Mouse (Mus musculus): ENCODE data around the gene Vmn1r29. TPM values are rescaled to one million over a fixed set of nuclear protein-coding genes. Genes with fewer than 3 reads are reported as not detected.

The Vmn1r29 gene
- not detected for total RNA-seq (2023)

DNA sequence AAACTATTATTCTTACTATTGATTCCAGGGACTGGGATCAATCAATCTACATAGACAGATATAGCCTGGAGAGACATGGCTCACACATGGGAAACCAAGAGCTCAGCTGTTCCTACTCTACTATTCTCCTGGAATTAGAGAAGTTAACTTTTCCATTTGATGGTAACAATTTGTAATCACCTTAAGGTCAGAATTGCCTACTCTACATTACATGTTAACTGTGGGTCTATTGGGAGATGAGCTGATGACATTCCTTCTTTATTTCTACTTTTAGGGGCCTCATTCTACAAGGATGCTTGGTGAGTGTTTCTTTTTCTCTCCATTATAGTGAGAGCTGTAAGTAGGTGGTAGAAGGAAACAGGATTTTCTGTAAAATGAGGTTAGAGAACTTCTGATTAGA is at the start of gene Vmn1r29:
Vmn1r29 (plus strand) TSS at position 301 of the 400 bp plus-strand sequence.

DNA sequence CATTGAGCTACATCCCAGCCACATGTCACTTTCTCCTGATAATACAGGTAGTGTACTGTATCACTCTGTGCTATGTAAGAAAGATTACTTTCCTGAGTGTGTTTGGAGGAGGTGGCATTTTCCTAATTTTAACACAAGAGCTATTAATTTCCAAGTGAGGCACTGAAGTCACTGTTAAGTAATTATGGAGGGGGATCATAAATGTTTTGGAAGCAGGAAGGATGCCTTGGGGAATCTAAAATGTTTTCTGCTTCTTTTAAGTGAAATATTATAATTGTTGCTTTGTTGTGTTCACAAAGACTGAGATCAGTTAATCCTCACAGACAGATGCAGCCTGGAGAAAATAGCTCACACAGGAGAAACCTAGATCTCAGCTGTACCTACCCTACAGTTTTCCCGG is 39.6 kb upstream of the Vmn1r29 start, which contains the start of gene Vmn1r28:
Vmn1r28 (plus strand) TSS at position 301 of the 400 bp plus-strand sequence.

Other genes starting within 250 kb of the Vmn1r29 start
- not detected for gene Vmn1r27, start 82.7 kb upstream of the Vmn1r29 start, total RNA-seq (2023)
- not detected for gene Vmn1r28, start 39.5 kb upstream of the Vmn1r29 start, total RNA-seq (2023)
- gene Vmn1r30, start 141.8 kb downstream of the Vmn1r29 start, total RNA-seq (2023): not detected
- not detected for gene Vmn1r31, start 173.8 kb downstream of the Vmn1r29 start, total RNA-seq (2023)